9 mouse cellular contexts compared by ENCODE assay signal in the genomic region with DNA sequence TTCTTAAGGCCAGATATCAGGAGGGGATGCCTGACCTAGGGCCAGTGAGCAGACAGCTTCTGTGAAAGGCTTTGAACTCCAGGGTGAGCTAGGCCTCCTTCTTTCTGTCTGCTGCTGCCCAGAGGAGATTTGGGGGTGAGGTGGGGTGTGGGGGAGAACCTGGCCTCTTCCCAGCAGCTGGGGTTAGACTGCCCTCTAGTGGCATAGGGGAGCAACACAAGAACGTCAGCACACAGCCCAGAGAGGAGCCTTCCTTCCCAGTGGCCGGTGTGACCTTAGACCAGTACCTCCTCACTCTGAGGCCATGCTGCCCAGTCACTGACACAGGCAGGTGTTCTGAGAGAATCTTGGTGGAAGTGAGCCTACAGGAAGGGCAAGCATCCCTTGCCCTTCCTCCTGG. TPM values are rescaled to one million over a fixed set of nuclear protein-coding genes. Genes with fewer than 3 reads are reported as not detected.
DNase-seq lines count a peak whose midpoint lies in the region; ATAC-seq and TF ChIP-seq lines count a peak whose summit lies in the region.
"Had no signal": no experiment of that assay in that cellular context is flagged by ENCODE, and none has a peak within 500 bp of the region (broad histone marks: within the 10 kb centered on the region; RNA-seq: fewer than 3 reads in every experiment).

No protein-coding gene starts in this region.

- peak; percentile 92 for TF ChIP-seq CTCF in liver, adult 2 months (IDR thresholded peaks at IDR 0.05; ENCODE audit: low read depth, low read length)
- TF ChIP-seq CTCF in brain, embryonic 14.5 days (IDR thresholded peaks at IDR 0.05; ENCODE audit: borderline replicate concordance, extremely low read depth, insufficient read depth, insufficient read length): peak; percentile 93
- TF ChIP-seq CTCF in small intestine, adult 2 months (IDR thresholded peaks at IDR 0.05; ENCODE audit: extremely low read depth, insufficient read length, insufficient replicate concordance, low read depth, low read length): peak; percentile 79

- no peaks in the 10 kb centered on the region for H3K4me1 ChIP-seq in liver, adult 2 months (ENCODE audit: control insufficient read depth, insufficient read depth, low read length)
- no peaks in the 10 kb centered on the region; the same call in 1 of the 2 replicates for H3K4me1 ChIP-seq in liver, embryonic 11.5 days (replicated peaks; ENCODE audit: control insufficient read depth, insufficient read depth, low read length)
- H3K4me1 ChIP-seq in small intestine, adult 2 months (ENCODE audit: control insufficient read depth, insufficient read depth, insufficient read length, low read length): no peaks in the 10 kb centered on the region

- no peak overlapping the region for H3K4me3 ChIP-seq in liver, adult 2 months (ENCODE audit: insufficient read depth, low read depth, low read length)
- no peak overlapping the region for H3K4me3 ChIP-seq in liver, embryonic 11.5 days (ENCODE audit: low read depth, low read length)
- no peak overlapping the region for H3K4me3 ChIP-seq in small intestine, adult 2 months (ENCODE audit: low read depth, low read length)

- no peak for TF ChIP-seq POLR2A in liver, adult 2 months (IDR thresholded peaks at IDR 0.05; ENCODE audit: extremely low read depth, insufficient read depth, low read length)
- TF ChIP-seq POLR2A in brain, embryonic 14.5 days (IDR thresholded peaks at IDR 0.05; ENCODE audit: borderline replicate concordance, extremely low read depth, insufficient read depth, insufficient read length, poor library complexity, severe bottlenecking): no peak
- TF ChIP-seq POLR2A in small intestine, adult 2 months (IDR thresholded peaks at IDR 0.05; ENCODE audit: low read depth, low read length): no peak

- no peak overlapping the region for H3K9ac ChIP-seq in liver, adult 2 months (ENCODE audit: low read depth, low read length)
- H3K9ac ChIP-seq in liver, embryonic 11.5 days (ENCODE audit: low read depth, low read length): no peak overlapping the region

- H3K27me3 ChIP-seq in liver, adult 2 months (ENCODE audit: control insufficient read depth, insufficient read depth, low read length): peaks cover 6% of the 10 kb centered on the region; the same call in 1 of the 2 replicates
- H3K27me3 ChIP-seq in liver, embryonic 11.5 days (replicated peaks; ENCODE audit: control insufficient read depth, insufficient read depth, low read length): peaks cover 54% of the 10 kb centered on the region
- H3K27me3 ChIP-seq in small intestine, adult 2 months (ENCODE audit: control insufficient read depth, insufficient read depth, low read length): peaks cover 27% of the 10 kb centered on the region

- WGBS in liver, adult 2 months: 20% methylated on average over 2 of the region's 2 CpGs
- WGBS in liver, embryonic 11.5 days: 7% methylated on average over 2 of the region's 2 CpGs
- WGBS in small intestine, adult 2 months: 0% methylated on average over 2 of the region's 2 CpGs

- H3K36me3 ChIP-seq in liver, adult 2 months (ENCODE audit: control insufficient read depth, insufficient read depth, low read length): no peaks in the 10 kb centered on the region
- no peaks in the 10 kb centered on the region for H3K36me3 ChIP-seq in liver, embryonic 11.5 days (ENCODE audit: control insufficient read depth, insufficient read depth, low read length)
- no peaks in the 10 kb centered on the region for H3K36me3 ChIP-seq in small intestine, adult 2 months (ENCODE audit: control insufficient read depth, insufficient read depth, low read length)

- DNase-seq in CD4-positive, CD25-positive, alpha-beta regulatory T cell, adult 2 months (ENCODE audit: low read depth, low spot score): peak; percentile 77
- no peak for DNase-seq in liver, adult 2 months (ENCODE audit: extremely low read depth, low read depth, low spot score)
- DNase-seq in liver, embryonic 11.5 days (ENCODE audit: low spot score): no peak
- peak; percentile 70 for DNase-seq in brain, embryonic 14.5 days (ENCODE audit: low read depth)
- peak; percentile 29 to 37 for DNase-seq in lung, adult 18-20 months

- no peaks in the 10 kb centered on the region for H3K9me3 ChIP-seq in liver, embryonic 11.5 days (ENCODE audit: control insufficient read depth, low read length)

- H3K79me2 ChIP-seq in liver, adult 2 months (ENCODE audit: control insufficient read depth, insufficient read depth, low read length): no peaks in the 10 kb centered on the region

- ATAC-seq in CD4-positive, CD25-positive, alpha-beta regulatory T cell, adult 4 months: no peak
- ATAC-seq in liver, embryonic 11.5 days (replicated peaks; ENCODE audit: low FRiP score): no peak
- ATAC-seq in granulocyte monocyte progenitor cell, adult 5-6 weeks (replicated peaks; ENCODE audit: poor library complexity, severe bottlenecking): peak; percentile 43; the same call in 1 of the 2 replicates

- no peak overlapping the region for H3K4me2 ChIP-seq in liver, embryonic 11.5 days

- no peak overlapping the region for H3K27ac ChIP-seq in liver, adult 2 months (replicated peaks; ENCODE audit: insufficient read depth, low read depth, low read length)
- no peak overlapping the region for H3K27ac ChIP-seq in liver, embryonic 11.5 days (ENCODE audit: low read depth, low read length)
- no peak overlapping the region for H3K27ac ChIP-seq in small intestine, adult 2 months (ENCODE audit: insufficient read depth, low read depth, low read length)
- H3K27ac ChIP-seq: macrophage had no signal

RNA-seq across cellular contexts. Expression of gene Rhbg, which starts 10.4 kb away (rescaled TPM):
- not detected for polyA plus RNA-seq in CD4-positive, CD25-positive, alpha-beta regulatory T cell, adult 4 months (2017; shearing (Covaris generic))
- 11.9 and 24.6 TPM in 2 replicates for total RNA-seq in liver, adult 2 months (2014; rRNA removed)
- 30.5 and 50.3 TPM in 2 replicates for polyA plus RNA-seq in liver, adult 2 months (2012; rRNA removed)
- 16.3 and 19.5 TPM in 2 replicates for polyA plus RNA-seq in liver, embryonic 11.5 days (2014; fragmentation: Nextera tagmentation; extraction: Ambion mirVana)
- 0.45 and 0.73 TPM in 2 replicates for polyA plus RNA-seq in brain, embryonic 14.5 days (2012; rRNA removed)
- total RNA-seq in granulocyte monocyte progenitor cell, adult 5-6 weeks (2014; fragmentation: Nextera tagmentation): not detected in 2 replicates
- total RNA-seq in granulocyte monocyte progenitor cell, adult 5-6 weeks (2017): not detected in 2 replicates
- 11.2 and 40.3 TPM in 2 replicates for polyA plus RNA-seq in small intestine, adult 2 months (2012; rRNA removed)
- polyA plus RNA-seq: macrophage had no signal

RNA-seq across cellular contexts. Expression of gene Gm38392, which starts 42.9 kb away (rescaled TPM):
- polyA plus RNA-seq in CD4-positive, CD25-positive, alpha-beta regulatory T cell, adult 4 months (2017; shearing (Covaris generic)): not detected
- not detected in 2 replicates for total RNA-seq in liver, adult 2 months (2014; rRNA removed)
- not detected in 2 replicates for polyA plus RNA-seq in liver, adult 2 months (2012; rRNA removed)
- polyA plus RNA-seq in liver, embryonic 11.5 days (2014; fragmentation: Nextera tagmentation; extraction: Ambion mirVana): 0.31 and 1.4 TPM in 2 replicates
- 0.11 TPM in 1 of 2 replicates, not detected in the other for polyA plus RNA-seq in brain, embryonic 14.5 days (2012; rRNA removed)
- total RNA-seq in granulocyte monocyte progenitor cell, adult 5-6 weeks (2014; fragmentation: Nextera tagmentation): not detected in 2 replicates
- total RNA-seq in granulocyte monocyte progenitor cell, adult 5-6 weeks (2017): not detected in 2 replicates
- polyA plus RNA-seq in small intestine, adult 2 months (2012; rRNA removed): not detected in 2 replicates
- polyA plus RNA-seq: macrophage had no signal

RNA-seq across cellular contexts. Expression of gene Tsacc, which starts 52.7 kb away (rescaled TPM):
- 1 to 10 TPM; 5.8 to 7.7 TPM for polyA plus RNA-seq in CD4-positive, CD25-positive, alpha-beta regulatory T cell, adult 4 months (2017; shearing (Covaris generic))
- 4.3 and 6.0 TPM in 2 replicates for total RNA-seq in liver, adult 2 months (2014; rRNA removed)
- 3.4 and 3.6 TPM in 2 replicates for polyA plus RNA-seq in liver, adult 2 months (2012; rRNA removed)
- polyA plus RNA-seq in liver, embryonic 11.5 days (2014; fragmentation: Nextera tagmentation; extraction: Ambion mirVana): 14.0 and 17.7 TPM in 2 replicates
- 3.0 and 3.6 TPM in 2 replicates for polyA plus RNA-seq in brain, embryonic 14.5 days (2012; rRNA removed)
- 13.8 and 19.0 TPM in 2 replicates for total RNA-seq in granulocyte monocyte progenitor cell, adult 5-6 weeks (2014; fragmentation: Nextera tagmentation)
- 7.5 and 10.0 TPM in 2 replicates for total RNA-seq in granulocyte monocyte progenitor cell, adult 5-6 weeks (2017)
- 0.76 and 0.99 TPM in 2 replicates for polyA plus RNA-seq in small intestine, adult 2 months (2012; rRNA removed)

RNA-seq across cellular contexts. Expression of gene Cct3, which starts 52.8 kb away (rescaled TPM):
- polyA plus RNA-seq in CD4-positive, CD25-positive, alpha-beta regulatory T cell, adult 4 months (2017; shearing (Covaris generic)): 100 to 1,000 TPM; 189 to 216 TPM
- total RNA-seq in liver, adult 2 months (2014; rRNA removed): 104 and 130 TPM in 2 replicates
- polyA plus RNA-seq in liver, adult 2 months (2012; rRNA removed): 78.2 and 79.7 TPM in 2 replicates
- polyA plus RNA-seq in liver, embryonic 11.5 days (2014; fragmentation: Nextera tagmentation; extraction: Ambion mirVana): 694 and 747 TPM in 2 replicates
- 337 and 373 TPM in 2 replicates for polyA plus RNA-seq in brain, embryonic 14.5 days (2012; rRNA removed)
- total RNA-seq in granulocyte monocyte progenitor cell, adult 5-6 weeks (2014; fragmentation: Nextera tagmentation): 499 and 506 TPM in 2 replicates
- 381 TPM in 2 replicates for total RNA-seq in granulocyte monocyte progenitor cell, adult 5-6 weeks (2017)
- 46.0 and 73.9 TPM in 2 replicates for polyA plus RNA-seq in small intestine, adult 2 months (2012; rRNA removed)

Comparison
In these comparisons a context has a peak if more than half of its experiments do, and no peak if none do; other contexts are left out.
1. DNase-seq: peak in CD4-positive, CD25-positive, alpha-beta regulatory T cell, adult 2 months (single experiment), brain, embryonic 14.5 days (single experiment) and lung, adult 18-20 months (2 of 2); none in liver, adult 2 months (single experiment) and liver, embryonic 11.5 days (single experiment).
2. Peak in every context shown above with its lines, with median percentiles within 50 percentile points of each other: CTCF ChIP-seq.